Mouse (Mus musculus): ENCODE data around the gene Nsmf.

GRCm38 (mm10) chr2:25069537-25069936, 15.4 kb downstream of the Nsmf start:
- TF ChIP-seq CTCF (IDR thresholded peaks at IDR 0.05; ENCODE audit: control insufficient read depth, insufficient read depth, insufficient read length) (no peak), USF1 (IDR thresholded peaks at IDR 0.05; ENCODE audit: low read depth) (no peak), MAX (IDR thresholded peaks at IDR 0.05) (no peak), CEBPB (IDR thresholded peaks at IDR 0.05; ENCODE audit: low read depth) (no peak)

Measured in C2C12 (cell line).